Mouse (Mus musculus) hindbrain, embryonic 11.5 days (tissue): ENCODE data around the gene Ndufa10. TPM values are rescaled to one million over a fixed set of nuclear protein-coding genes. Genes with fewer than 3 reads are reported as not detected.
"Not testable (repeated sequence)": the region's sequence is repeated elsewhere in the genome, so short reads cannot be mapped to it uniquely, and the experiment has no call there.

Experiments used
- ATAC-seq: fragments of 200-750 bp; cut with Nextera tagmentation; 2 replicates; pipeline ENCODE4 v1.8.0; 2017; ENCODE audit warnings: mild to moderate bottlenecking, moderate TSS enrichment, moderate library complexity; ENCODE audit not compliant: low FRiP score
- DNase-seq: peaks from one replicate; pipeline ENCODE4 v3.0.0-alpha.2; 2015; ENCODE audit warnings: low spot score
- H3K27ac ChIP-seq: fragments of 300-500 bp; sonication (generic); 2 replicates; pipeline ENCODE4 v1.5.1; 2014; ENCODE audit warnings: mild to moderate bottlenecking, low read depth, low read length
- H3K27me3 ChIP-seq: fragments of 300-500 bp; sonication (generic); 2 replicates; pipeline ENCODE4 v1.6.1; 2014; ENCODE audit warnings: mild to moderate bottlenecking, low read length, moderate library complexity, mixed read lengths; ENCODE audit not compliant: control insufficient read depth, insufficient read depth
- H3K36me3 ChIP-seq: fragments of 300-500 bp; sonication (generic); 2 replicates; pipeline ENCODE4 v1.6.1; 2014; ENCODE audit warnings: mild to moderate bottlenecking, low read length, moderate library complexity, mixed read lengths; ENCODE audit not compliant: control insufficient read depth, insufficient read depth
- H3K4me1 ChIP-seq: fragments of 300-500 bp; sonication (generic); replicated peaks from 2 replicates; pipeline ENCODE4 v1.6.1; 2014; ENCODE audit warnings: low read length, mixed read lengths; ENCODE audit not compliant: control insufficient read depth, insufficient read depth
- H3K4me2 ChIP-seq: fragments of 300-500 bp; sonication (generic); replicated peaks from 2 replicates; pipeline ENCODE4 v1.6.1; 2014; ENCODE audit warnings: mild to moderate bottlenecking, low read depth, low read length
- H3K4me3 ChIP-seq: fragments of 300-500 bp; sonication (generic); 2 replicates; pipeline ENCODE4 v1.5.1; 2014; ENCODE audit warnings: low read depth, low read length
- H3K9ac ChIP-seq: fragments of 300-500 bp; sonication (generic); 2 replicates; pipeline ENCODE4 v1.6.1; 2014; ENCODE audit warnings: low read depth, low read length
- H3K9me3 ChIP-seq: fragments of 300-500 bp; sonication (generic); 2 replicates; pipeline ENCODE4 v1.6.1; 2016; ENCODE audit warnings: low read length; ENCODE audit not compliant: control insufficient read depth
- WGBS: fragments of 180-500 bp; shearing (Covaris S2); extraction: QIAGEN DNeasy Blood & Tissue Kit; methylation state at CpG from one replicate; pipeline ENCODE4 v1.1.7; 2014; 5-methylcytosine and 5-hydroxymethylcytosine counted together
- polyA plus RNA-seq: library from polyadenylated mRNA; unstranded; fragments of >200 nt; fragmentation: Nextera tagmentation; extraction: Ambion mirVana; gene quantifications from 2 replicates; pipeline ENCODE4 v1.2.1, GENCODE M21; 2014

Gene Ndufa10
- polyA plus RNA-seq, result 287 and 289 TPM in 2 replicates

DNA sequence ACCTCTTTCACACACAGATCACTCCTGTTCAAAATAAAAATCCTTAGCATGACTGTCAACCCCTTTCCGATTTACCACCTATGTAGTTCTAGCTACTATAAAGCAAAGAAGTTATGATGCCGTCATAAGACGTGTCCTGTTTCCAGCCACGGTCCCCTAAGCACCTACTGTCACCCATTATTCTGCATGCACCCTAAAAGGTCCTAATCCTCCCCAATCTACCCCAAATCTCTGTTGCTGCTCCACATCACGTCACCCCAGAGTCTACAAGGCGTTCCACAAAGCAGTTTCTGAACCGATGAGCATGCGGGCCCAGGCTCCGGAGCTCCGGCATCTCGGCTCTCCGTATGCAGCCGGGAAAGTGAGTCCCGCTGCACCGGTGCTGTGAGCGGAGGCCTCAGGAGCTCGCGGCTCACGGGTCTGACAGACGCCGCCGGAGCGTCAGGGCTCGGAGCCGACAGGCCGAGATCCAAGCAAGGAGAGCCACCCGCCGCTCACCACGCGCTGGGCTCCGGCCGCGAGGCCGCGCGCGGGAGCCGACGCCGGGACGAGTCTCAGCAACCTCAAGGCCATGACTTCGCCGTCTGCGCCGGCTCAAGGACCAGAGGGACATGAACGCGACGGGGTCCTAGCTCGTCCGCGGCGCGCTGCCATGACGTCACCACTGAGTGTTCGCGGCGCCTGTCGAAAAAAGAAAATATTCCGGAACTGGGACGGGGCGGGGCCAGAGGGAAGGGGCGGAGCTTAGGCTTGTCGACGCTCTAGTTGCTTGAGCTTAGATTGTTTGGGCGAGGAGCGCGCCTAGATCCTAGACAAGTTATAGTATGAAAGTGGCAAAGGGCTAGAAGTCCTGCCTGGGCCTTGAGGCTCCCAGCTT, at the start of gene Ndufa10:
Gene Ndufa10 (minus strand): TSS at position 696 of the 877 bp plus-strand sequence.
- Histone ChIP-seq H3K4me1 (0 out of 2 replicates have a peak, but pooled peaks cover 2% of the 10 kb centered on the region), H3K36me3 (0 out of 2 replicates have a peak, but pooled peaks cover 4% of the 10 kb centered on the region), H3K27me3 (no peaks in the 10 kb centered on the region), H3K9ac (peak within 1 kb of the TSS; percentile 94), H3K4me2 (peak within 1 kb of the TSS; percentile 85), H3K4me3 (peak within 1 kb of the TSS; percentile 92), H3K27ac (no peak within 1 kb of the TSS), H3K9me3 (no peaks in the 10 kb centered on the region)
- peak; percentile 94 for ATAC-seq
- DNase-seq, result peak; percentile 97
- under 1% methylated on average over 66 of the region's 67 CpGs for WGBS

DNA sequence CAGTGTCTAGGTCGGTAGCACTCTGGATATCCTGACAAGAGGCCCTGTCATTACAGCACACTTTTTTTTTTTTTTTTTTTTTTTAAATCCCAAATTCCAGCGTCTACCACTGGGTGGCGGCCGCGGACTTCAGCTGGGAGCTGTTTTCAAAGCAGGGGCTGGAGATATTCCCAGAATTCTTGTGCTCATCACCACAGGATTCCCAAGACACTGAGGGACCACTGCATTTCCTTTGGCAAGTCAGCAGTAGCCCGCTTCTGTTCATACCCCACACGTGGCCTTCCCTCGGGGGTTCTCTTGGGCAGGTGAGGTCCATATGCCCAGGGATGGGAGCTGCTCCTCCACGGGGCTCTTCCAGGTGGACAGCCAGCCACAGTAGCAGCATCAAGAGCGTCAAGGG, 47.7 kb upstream of the Ndufa10 start:
- Histone ChIP-seq H3K36me3 (no peaks in the 10 kb centered on the region), H3K27ac (no peak overlapping the region), H3K4me2 (no peak overlapping the region), H3K4me1 (no peaks in the 10 kb centered on the region), H3K27me3 (no peaks in the 10 kb centered on the region), H3K9me3 (no peaks in the 10 kb centered on the region), H3K9ac (no peak overlapping the region), H3K4me3 (no peak overlapping the region)
- WGBS, result 22% methylated on average over 10 of the region's 10 CpGs
- ATAC-seq (peak; percentile 40), DNase-seq (peak; percentile 72)

DNA sequence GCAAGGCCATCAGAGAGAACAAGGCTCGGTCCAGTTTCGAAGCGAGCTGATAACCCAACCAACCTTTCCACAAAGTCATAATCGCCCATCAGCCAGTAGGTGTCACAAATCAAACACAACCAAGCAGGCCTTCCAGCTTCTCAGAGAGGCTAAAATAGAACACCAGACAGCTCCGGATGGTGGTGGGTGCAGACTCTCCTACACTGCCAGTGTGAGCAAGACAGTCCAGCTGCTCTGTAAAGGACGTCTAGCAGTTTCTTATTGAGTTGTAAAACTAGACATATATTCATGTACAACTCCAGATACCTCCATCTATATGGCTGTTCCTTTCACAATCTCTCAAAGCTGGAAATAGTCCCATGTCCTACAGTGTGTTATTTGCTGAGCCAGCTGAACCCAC, 45.4 kb upstream of the Ndufa10 start:
- H3K9me3 ChIP-seq, result no peaks in the 10 kb centered on the region
- DNase-seq (no peak), ATAC-seq (no peak)
- no peaks in the 10 kb centered on the region for H3K27me3 ChIP-seq
- no peak overlapping the region for H3K4me2 ChIP-seq
- 86% methylated on average over 6 of the region's 6 CpGs for WGBS
- H3K4me3 ChIP-seq, result no peak overlapping the region
- no peak overlapping the region for H3K27ac ChIP-seq
- no peak overlapping the region for H3K9ac ChIP-seq
- H3K36me3 ChIP-seq, result no peaks in the 10 kb centered on the region
- H3K4me1 ChIP-seq, result no peaks in the 10 kb centered on the region

- Histone ChIP-seq H3K4me2 (no peak within 1 kb of the TSS), H3K27me3 (no peaks in the 10 kb centered on the region), H3K4me1 (no peaks in the 10 kb centered on the region), H3K9ac (no peak within 1 kb of the TSS), H3K27ac (no peak within 1 kb of the TSS), H3K36me3 (no peaks in the 10 kb centered on the region), H3K9me3 (no peaks in the 10 kb centered on the region), H3K4me3 (no peak within 1 kb of the TSS)
- WGBS, result 81% methylated on average over 3 of the region's 3 CpGs
- ATAC-seq, result no peak
- no peak for DNase-seq
Measured at GRCm38 (mm10) chr1:92518561-92518960, 44.9 kb upstream of the Ndufa10 start, which contains the start of gene Olfr1414. Gene Olfr1414, minus strand, starts transcription at chr1:92518661.

DNA sequence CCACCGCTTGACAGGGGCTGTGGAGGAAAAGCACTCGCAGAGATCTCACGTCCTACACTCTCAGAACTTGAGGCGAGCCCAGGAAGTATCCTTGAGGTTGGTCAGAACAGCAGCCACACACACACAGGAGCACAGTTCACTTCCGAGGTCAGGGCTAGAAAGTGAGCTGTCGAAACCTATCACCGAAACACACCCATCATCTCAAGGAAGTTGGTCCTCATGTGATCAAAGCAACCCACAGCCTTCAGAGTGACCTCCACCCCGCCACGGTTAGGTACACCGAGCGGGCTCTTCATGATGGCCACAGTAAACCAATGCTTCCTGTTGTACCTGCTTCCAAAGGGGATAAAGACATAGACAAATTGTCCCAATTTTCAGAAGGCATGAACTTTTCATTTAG, 41.7 kb upstream of the Ndufa10 start:
- WGBS, result 85% methylated on average over 11 of the region's 11 CpGs
- ATAC-seq, result no peak

GRCm38 (mm10) chr1:92511646-92512045, 38.0 kb upstream of the Ndufa10 start:
- not testable (repeated sequence) for H3K4me1 ChIP-seq, H3K27me3 ChIP-seq, H3K27ac ChIP-seq, DNase-seq, H3K9me3 ChIP-seq, H3K36me3 ChIP-seq, H3K4me3 ChIP-seq, H3K4me2 ChIP-seq, ATAC-seq, H3K9ac ChIP-seq
- WGBS, result 87% methylated on average over 4 of the region's 5 CpGs

More for the DNA sequence above, 41.7 kb upstream of the Ndufa10 start:
- H3K27ac ChIP-seq, result no peak overlapping the region
- no peak overlapping the region for H3K4me2 ChIP-seq
- no peak overlapping the region for H3K4me3 ChIP-seq
- H3K9ac ChIP-seq, result no peak overlapping the region
- H3K27me3 ChIP-seq, result no peaks in the 10 kb centered on the region
- no peaks in the 10 kb centered on the region for H3K36me3 ChIP-seq
- no peak for DNase-seq
- no peaks in the 10 kb centered on the region for H3K9me3 ChIP-seq
- H3K4me1 ChIP-seq, result no peaks in the 10 kb centered on the region

DNA sequence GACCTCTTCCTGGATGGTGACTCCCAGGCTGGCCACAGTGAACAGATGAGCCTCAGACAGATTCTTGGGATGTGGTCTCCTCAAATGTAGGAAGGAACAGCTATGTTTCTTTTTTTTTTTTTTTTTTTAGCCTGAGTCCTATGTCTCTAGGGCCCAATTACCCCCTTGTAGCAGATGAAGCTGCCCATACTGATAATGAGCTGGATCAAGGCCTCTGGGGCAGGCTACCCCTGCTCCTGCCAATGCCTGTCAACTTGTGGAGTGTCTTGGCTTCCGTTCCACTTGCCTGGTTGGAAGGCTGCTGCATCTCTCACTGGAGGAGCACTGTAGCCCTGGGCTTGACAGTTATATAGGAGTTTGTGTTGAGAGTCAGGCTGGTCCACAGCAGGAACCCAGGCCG, 22.3 kb upstream of the Ndufa10 start, which contains the start of gene Olfr1415:
Gene Olfr1415 (minus strand): TSS at position 101 of the 400 bp plus-strand sequence.
- H3K4me1 ChIP-seq, result no peaks in the 10 kb centered on the region
- H3K27me3 ChIP-seq, result no peaks in the 10 kb centered on the region
- no peak within 1 kb of the TSS for H3K27ac ChIP-seq
- no peak within 1 kb of the TSS for H3K4me2 ChIP-seq
- no peak within 1 kb of the TSS for H3K9ac ChIP-seq
- 77% methylated on average over 2 of the region's 2 CpGs for WGBS
- H3K9me3 ChIP-seq, result no peaks in the 10 kb centered on the region
- no peak for ATAC-seq
- no peaks in the 10 kb centered on the region for H3K36me3 ChIP-seq
- H3K4me3 ChIP-seq, result no peak within 1 kb of the TSS
- no peak for DNase-seq

GRCm38 (mm10) chr1:92485013-92485412, 11.4 kb upstream of the Ndufa10 start, which contains the start of gene Olfr1416:
Gene Olfr1416, minus strand, starts transcription at chr1:92485113.
- no peaks in the 10 kb centered on the region for H3K36me3 ChIP-seq
- ATAC-seq, result no peak
- DNase-seq, result no peak
- H3K27ac ChIP-seq, result no peak within 1 kb of the TSS
- H3K9ac ChIP-seq, result no peak within 1 kb of the TSS
- no peak within 1 kb of the TSS for H3K4me2 ChIP-seq
- H3K4me3 ChIP-seq, result no peak within 1 kb of the TSS
- no peaks in the 10 kb centered on the region for H3K4me1 ChIP-seq
- H3K27me3 ChIP-seq, result no peaks in the 10 kb centered on the region
- no peaks in the 10 kb centered on the region for H3K9me3 ChIP-seq
